Mouse (Mus musculus) liver (tissue): Measurements from ENCODE around the gene Rundc1.
"Not testable (repeated sequence)": the region's sequence is repeated elsewhere in the genome, so short reads cannot be mapped to it uniquely, and the experiment has no call there.

Source experiments
- DNase-seq: peaks from one replicate; pipeline ENCODE4 v3.0.0-alpha.2; 2020; ENCODE audit warnings: mixed read lengths

Gene Rundc1

DNA sequence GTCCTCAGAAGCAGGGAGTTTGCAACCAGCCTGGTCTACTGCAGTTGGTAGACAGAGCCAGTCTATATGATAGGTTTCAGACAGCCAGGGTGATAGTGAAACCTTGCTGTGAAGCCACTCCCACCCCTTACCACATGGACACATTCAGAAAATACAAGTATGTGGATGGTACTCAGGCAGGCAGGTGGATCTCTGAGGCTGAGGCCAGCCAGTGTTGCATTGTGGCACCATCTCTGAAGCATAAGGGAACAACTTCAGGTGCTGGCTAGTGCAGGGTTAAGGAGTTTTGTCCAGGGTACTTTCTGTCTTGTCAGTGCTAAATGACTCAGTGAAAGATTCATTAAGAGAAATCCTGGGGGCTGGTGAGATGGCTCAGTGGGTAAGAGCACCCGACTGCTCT lies 21.4 kb downstream of the Rundc1 start:
- no peak for DNase-seq

- DNase-seq = not testable (repeated sequence)
Observed at GRCm38 (mm10) chr11:101446860-101447259, 22.0 kb downstream of the Rundc1 start.

GRCm38 (mm10) chr11:101447786-101448185 lies 22.9 kb downstream of the Rundc1 start:
- no peak for DNase-seq

- peak; percentile 89 for DNase-seq
Observed at GRCm38 (mm10) chr11:101448274-101448746, 23.4 kb downstream of the Rundc1 start, which contains the start of gene Ifi35. TSS of gene Ifi35 (plus strand) at chr11:101448407.

DNA sequence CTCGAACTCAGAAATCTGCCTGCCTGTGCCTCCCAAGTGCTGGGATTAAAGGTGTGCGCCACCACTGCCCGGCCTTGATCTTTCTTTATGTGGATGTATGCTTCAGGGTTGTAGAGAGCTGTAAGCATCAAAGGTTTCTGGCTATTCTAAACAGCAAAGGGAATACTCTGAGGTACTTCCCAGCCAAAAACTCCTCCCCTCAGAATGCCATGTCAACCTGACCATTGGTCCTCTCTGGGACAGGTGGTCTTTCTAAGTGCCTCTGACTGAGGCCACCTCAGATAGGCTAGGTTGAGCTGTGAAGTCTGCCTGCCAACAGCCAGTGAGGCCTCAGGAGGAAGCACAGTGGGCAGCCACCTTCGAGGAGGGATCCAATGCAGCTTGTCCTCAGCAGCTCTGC lies 24.0 kb downstream of the Rundc1 start:
- peak; percentile 48 for DNase-seq

DNA sequence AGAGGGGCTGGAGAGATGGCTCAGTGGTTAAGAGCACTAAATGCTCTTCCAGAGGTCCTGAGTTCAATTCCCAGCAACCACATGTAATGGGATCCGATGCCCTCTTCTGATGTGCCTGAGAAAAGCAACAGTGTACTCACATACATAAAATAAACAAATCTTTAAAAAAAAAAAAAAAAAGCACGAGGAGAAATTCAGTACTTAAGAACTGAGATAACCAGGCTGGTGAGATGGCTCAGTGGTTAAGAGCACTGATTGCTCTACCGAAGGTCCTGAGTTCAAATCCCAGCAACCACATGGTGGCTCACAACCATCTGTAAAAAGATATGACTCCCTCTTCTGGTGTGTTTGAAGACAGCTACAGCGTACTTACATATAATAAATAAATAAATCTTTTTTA lies 24.7 kb downstream of the Rundc1 start:
- not testable (repeated sequence) for DNase-seq

- DNase-seq = no peak
Observed at GRCm38 (mm10) chr11:101450394-101450793, 25.5 kb downstream of the Rundc1 start.

DNA sequence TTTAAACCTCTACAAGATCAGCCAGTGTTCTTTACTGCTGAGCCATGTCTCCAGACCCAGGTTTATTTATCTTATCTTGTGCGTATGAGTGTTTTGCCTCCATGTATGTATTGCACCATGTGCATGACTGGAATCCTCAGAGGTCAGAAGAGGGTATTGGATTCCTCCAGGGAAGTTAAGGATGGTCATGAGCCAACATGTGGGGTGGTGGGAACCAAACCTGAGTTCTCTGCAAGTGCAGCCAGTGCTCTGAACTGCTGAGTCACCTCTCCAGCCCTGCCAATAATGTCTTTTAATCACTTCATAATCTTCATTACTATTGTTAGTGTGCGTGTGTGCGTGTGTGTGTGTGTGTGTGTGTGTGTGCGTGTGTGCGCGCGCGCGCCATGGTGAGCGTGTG lies 26.7 kb downstream of the Rundc1 start:
- no peak for DNase-seq

DNA sequence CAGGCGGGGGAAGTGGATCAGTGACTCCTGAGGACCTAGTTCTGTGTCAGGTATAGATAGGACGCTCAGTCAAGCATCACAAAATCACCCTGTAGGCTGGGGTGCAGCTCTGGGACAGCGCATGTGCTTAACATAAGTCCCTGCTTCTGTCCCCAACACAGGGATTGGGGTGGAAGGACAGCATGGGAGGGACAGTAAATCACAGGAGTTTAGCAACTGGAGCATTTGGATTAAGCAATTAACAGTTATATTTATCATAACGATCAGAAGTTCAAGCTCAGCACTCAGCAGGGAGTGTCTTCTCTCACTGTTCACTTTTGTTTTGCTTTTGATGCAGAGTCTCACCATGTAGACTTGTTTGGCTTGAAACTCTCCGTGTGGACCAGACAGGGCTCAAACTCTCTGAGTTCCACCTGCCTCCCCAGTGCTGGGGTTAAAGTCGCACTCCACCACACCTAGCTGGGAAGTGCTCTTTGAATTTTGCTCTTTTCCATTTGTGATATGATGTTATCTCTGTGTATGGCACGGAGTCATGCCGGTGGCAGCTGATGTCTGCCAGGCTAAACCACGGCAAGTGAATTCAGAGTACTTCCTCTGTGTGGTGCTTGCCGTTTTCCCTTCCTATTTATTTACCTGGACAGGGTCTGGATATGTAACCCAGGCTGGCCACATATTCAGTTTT lies 27.3 kb downstream of the Rundc1 start:
- no peak for DNase-seq

GRCm38 (mm10) chr11:101454702-101455101 lies 29.8 kb downstream of the Rundc1 start:
- DNase-seq = no peak

DNA sequence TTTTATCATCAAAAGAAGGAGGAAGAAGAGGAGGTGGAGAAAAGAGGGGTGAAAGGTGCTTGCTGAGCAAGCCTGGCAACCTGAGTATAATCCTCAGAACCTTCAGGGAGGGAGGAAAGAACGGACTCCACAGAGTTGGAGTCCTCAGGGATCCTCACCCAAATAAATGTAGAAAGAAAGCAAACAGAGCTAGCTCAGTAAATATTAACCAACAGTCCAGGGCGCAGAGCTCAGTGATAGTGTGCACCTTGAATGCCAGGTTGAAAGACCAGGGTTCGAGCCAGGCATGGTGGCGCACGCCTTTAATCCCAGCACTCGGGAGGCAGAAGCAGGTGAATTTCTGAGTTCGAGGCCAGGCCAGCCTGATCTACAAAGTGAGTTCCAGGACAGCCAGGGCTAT lies 30.7 kb downstream of the Rundc1 start:
- no peak for DNase-seq

DNA sequence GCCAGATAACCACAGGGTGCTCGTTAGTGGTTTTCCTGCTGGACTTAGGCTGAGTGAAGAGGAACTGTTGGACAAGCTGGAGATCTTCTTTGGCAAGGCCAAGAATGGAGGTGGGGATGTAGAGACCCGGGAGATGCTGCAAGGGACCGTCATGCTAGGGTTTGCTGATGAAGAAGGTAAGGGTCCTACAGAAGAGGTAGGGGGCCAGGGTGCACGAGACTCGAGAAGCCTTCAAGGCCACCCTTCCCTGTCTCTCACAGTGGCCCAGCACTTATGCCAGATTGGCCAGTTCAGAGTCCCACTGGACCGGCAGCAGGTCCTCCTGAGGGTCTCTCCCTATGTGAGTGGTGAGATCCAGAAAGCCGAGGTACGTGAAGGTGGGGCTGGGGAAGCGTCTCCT lies 32.7 kb downstream of the Rundc1 start:
- no peak for DNase-seq

- no peak for DNase-seq
Observed at GRCm38 (mm10) chr11:101458217-101458616, 33.3 kb downstream of the Rundc1 start.

- no peak for DNase-seq
Observed at GRCm38 (mm10) chr11:101459716-101460115, 34.8 kb downstream of the Rundc1 start.

GRCm38 (mm10) chr11:101460321-101460720 lies 35.4 kb downstream of the Rundc1 start:
- DNase-seq = no peak

- no peak for DNase-seq
Observed at GRCm38 (mm10) chr11:101462141-101462540, 37.3 kb downstream of the Rundc1 start.

DNA sequence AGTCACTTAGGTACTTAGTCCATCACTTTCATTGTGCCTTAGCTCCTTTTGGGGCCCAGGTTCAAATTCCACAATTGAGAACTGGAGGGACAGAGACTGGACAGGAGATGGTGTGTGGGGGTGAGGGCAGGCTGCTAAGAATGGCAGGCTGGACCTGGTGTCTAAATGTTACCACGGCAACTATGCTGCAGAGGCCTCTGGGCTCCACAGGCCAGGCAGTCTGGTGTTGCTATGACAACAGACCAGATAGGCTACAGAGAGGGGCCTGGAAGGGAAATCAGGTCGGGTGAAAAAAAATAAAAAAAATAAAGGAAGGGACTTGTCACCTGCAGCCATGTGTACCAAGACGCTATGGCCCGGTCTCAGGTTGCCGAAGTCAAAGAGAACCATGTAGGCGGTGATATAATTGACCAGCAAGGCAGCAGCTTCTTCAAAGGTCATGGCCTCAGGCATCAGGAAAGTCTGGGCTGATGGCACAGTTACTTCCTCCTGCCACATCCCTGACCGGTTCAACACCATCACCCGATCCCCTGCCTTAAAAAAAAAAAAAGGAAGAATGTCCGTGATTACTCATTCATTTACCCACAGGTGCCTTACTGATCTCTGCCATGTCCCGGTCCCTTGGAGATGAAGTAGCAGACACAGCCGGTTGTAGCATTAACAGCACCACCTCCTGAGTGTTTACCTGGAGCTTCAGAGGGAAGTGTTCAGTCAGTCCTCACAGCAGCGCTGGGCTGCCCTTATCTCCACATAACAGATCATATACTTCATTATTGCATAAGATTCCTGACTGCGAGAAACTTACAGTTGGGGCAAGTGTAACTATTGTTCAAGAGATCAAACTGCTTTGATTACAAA lies 37.9 kb downstream of the Rundc1 start:
- DNase-seq = no peak

DNA sequence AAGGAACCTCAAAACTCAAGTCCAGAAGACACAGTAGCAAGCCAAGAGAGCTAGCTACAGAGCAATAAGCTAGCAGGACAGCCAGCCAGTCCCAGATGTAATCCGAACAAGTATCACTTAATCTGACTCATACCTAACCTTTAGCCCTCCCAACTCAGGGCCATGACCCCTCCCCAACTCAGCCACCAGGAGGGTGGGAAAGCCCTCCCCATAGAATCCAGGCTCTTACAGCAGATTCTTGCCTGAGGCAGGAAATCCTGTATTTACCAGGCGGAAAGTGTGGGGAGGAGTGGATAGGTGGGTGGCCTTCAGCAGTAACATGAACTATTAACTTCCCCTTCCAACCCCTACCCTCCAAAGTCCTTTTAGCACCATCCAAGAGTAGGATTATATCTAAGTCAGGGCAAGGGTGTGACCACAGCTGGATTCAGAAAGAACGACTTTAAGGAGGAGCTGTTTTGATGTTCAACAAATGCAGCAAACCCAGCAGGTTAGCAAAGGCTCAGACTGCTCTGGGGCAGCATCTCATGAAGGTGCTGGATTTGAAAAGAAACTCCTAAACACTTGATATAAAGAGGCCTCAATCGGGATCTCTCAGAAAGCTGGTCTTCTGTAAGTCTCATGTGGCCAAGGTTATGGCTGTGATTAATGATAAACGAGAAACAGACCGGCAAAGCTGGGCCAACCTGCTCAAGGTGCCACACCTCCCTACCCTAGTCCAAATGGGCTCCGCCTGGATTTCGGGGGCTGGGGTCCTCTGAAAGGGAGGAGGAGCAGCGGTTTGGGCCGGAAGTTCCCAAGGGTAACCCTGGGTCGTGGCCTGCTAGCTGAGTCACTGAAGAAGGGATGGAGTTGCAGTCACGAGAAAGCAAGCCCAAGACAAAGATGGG lies 39.6 kb downstream of the Rundc1 start, which contains the start of gene Rnd2:
TSS of gene Rnd2 (plus strand) at position 789 of the 890 bp plus-strand sequence.
- DNase-seq = no peak

DNA sequence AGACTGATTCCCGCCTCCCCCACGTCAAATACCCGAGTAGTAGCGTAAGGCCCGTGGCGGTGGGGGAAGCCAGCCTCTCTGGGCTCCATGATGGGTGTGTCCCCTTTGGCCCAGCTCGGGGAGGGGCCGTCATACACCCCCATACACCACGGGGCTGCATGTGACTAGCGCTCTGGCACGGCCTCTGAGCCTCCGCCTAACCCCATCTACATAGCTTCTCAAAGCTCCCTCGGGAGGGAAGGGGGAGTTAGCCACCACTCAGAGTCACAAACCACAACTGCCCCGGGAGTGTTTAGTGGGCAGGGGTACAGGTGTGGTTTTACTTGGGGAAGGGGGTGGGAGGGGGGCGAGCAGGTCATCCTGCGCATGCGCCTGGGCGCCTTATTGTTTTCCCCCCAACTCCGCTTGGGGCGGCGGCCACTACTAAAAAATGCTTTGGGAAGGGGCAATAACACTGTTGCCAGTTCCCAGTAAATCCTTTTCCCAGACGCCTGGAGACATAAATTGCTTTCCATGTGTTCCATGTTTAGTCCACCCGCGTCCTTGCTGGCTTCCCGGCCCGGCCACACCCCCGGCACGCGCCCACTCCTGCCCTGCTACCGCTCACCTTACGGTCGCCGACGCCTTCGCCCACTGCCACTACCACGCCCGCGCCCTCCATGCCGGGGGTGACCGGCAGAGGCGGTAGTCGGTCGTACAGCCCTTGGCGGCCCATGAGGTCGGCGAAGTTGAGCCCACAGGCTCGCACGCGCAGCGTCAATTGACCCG lies 40.4 kb downstream of the Rundc1 start:
- DNase-seq = peak; percentile 45

DNA sequence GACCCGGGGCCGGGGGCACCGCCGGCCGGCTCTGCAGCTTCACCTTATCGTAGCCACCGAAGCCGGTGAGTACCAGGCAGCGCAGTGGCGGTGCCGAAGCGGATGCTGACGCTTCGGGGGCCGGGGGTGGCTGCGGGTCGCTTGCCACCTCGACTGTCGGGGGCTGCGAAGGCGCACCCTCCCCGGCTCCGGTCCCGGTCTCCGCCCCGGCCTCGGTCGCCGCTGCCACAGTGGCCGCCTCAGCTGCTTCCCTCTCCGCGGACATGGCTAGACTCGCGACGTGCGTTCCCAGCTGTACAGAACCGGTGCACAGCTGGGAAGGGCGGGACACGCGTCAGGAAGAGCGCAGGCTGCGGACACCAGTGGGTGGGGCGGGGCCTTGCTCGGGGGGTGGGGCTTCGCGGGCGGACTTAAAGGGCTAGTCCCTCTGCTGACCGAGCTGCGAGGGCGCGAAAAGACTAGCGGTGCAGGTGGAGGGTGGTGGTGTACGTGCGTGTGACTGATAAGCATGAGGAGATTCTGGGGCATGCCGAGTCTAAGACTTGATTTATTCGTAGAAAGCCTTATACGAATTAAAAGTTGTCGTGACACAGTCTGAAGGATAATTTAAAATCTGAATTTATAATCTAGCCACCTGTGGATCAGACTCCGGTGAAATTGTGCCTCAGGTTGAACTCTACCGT lies 41.1 kb downstream of the Rundc1 start, which contains the start of gene Vat1:
TSS of gene Vat1 (minus strand) at position 362 of the 683 bp plus-strand sequence.
- peak; percentile 91 for DNase-seq

GRCm38 (mm10) chr11:101466552-101466950 lies 41.7 kb downstream of the Rundc1 start:
- DNase-seq = not testable (repeated sequence)
